38 mouse cellular contexts compared by ENCODE assay signal in genomic region chr2:84803963-84804362, GRCm38 (mm10). TPM values are rescaled to one million over a fixed set of nuclear protein-coding genes. Genes with fewer than 3 reads are reported as not detected.
"Had no signal": no experiment of that assay in that cellular context is flagged by ENCODE, and none has a peak within 500 bp of the region (broad histone marks: within the 10 kb centered on the region; RNA-seq: fewer than 3 reads in every experiment).

No protein-coding gene starts in this region.

- ATAC-seq: forebrain, embryonic 16.5 days; hindbrain, postnatal 0 days; intestine, embryonic 16.5 days had no signal

- H3K9ac ChIP-seq: heart, embryonic 13.5 days; heart, embryonic 15.5 days; hindbrain, embryonic 13.5 days; hindbrain, embryonic 15.5 days; kidney, embryonic 15.5 days; limb, embryonic 12.5 days had no signal

- H3K27me3 ChIP-seq: heart, embryonic 13.5 days; heart, embryonic 15.5 days; hindbrain, embryonic 13.5 days; hindbrain, embryonic 15.5 days; kidney, embryonic 15.5 days; limb, embryonic 12.5 days had no signal

- H3K4me1 ChIP-seq: limb, embryonic 12.5 days had no signal

- H3K4me2 ChIP-seq: heart, embryonic 11.5 days; heart, embryonic 13.5 days; heart, embryonic 15.5 days; hindbrain, embryonic 13.5 days; hindbrain, embryonic 15.5 days; kidney, embryonic 15.5 days; limb, embryonic 12.5 days had no signal

- H3K9me3 ChIP-seq: heart, embryonic 13.5 days; heart, embryonic 15.5 days; hindbrain, embryonic 13.5 days; hindbrain, embryonic 15.5 days; kidney, embryonic 15.5 days; limb, embryonic 10.5 days; limb, embryonic 12.5 days had no signal

- H3K27ac ChIP-seq: gastrocnemius, adult 2 months; heart, adult 2 months; heart, embryonic 13.5 days; heart, embryonic 15.5 days; hindbrain, embryonic 13.5 days; hindbrain, embryonic 15.5 days; hindbrain, postnatal 0 days; kidney, embryonic 15.5 days; kidney, postnatal 0 days; limb, embryonic 10.5 days; limb, embryonic 12.5 days had no signal

- DNase-seq: gastrocnemius, adult 2 months; gastrocnemius, postnatal 10 days; gastrocnemius, postnatal 25 days; heart, adult 11 months; heart, adult 2 months; heart, postnatal 14 days; heart, postnatal 36 days; kidney, adult 11 months; kidney, adult 2 months; kidney, adult 9 months; kidney, postnatal 14 days; kidney, postnatal 36 days; layer of hippocampus, adult 9-11 months; layer of hippocampus, postnatal 36 days had no signal

- H3K36me3 ChIP-seq: hindbrain, embryonic 13.5 days; hindbrain, embryonic 15.5 days; limb, embryonic 10.5 days; limb, embryonic 12.5 days had no signal

- H3K4me3 ChIP-seq: gastrocnemius, adult 2 months; heart, adult 2 months; heart, embryonic 13.5 days; heart, embryonic 15.5 days; hindbrain, embryonic 13.5 days; hindbrain, embryonic 15.5 days; kidney, embryonic 15.5 days; limb, embryonic 10.5 days; limb, embryonic 12.5 days had no signal

RNA-seq across cellular contexts. Expression of gene Smtnl1, which starts 18.5 kb away (rescaled TPM):
- total RNA-seq: heart, adult 2 months; heart, postnatal 36 days; hindbrain, postnatal 0 days; layer of hippocampus, adult 18-20 months; layer of hippocampus, adult 8-10 months; layer of hippocampus, postnatal 14 days; layer of hippocampus, postnatal 36 days; left cerebral cortex, adult 18-20 months; left cerebral cortex, adult 8-10 months; left cerebral cortex, postnatal 10 days; left cerebral cortex, postnatal 36 days had no signal
- polyA plus RNA-seq: forebrain, embryonic 16.5 days; frontal cortex, adult 2 months; heart, adult 2 months; hindbrain, embryonic 11.5 days; hindbrain, embryonic 13.5 days; hindbrain, embryonic 15.5 days; hindbrain, postnatal 0 days; intestine, embryonic 14.5 days; liver, adult 2 months had no signal

RNA-seq across cellular contexts. Expression of gene Serping1, which starts 28.7 kb away (rescaled TPM):
- total RNA-seq: hematopoietic stem cell, adult 5-6 weeks had no signal
